Mouse (Mus musculus): ENCODE measurements around the gene Vmn1r152.
"Not testable (repeated sequence)": the region's sequence is repeated elsewhere in the genome, so short reads cannot be mapped to it uniquely, and the experiment has no call there.

The Vmn1r152 gene

GRCm38 (mm10) chr7:22522667-22523066 lies at the start of gene Vmn1r152:
Gene Vmn1r152, plus strand, starts transcription at chr7:22522967.
- DNase-seq = not testable (repeated sequence)

- DNase-seq = not testable (repeated sequence)
Measured at GRCm38 (mm10) chr7:22499578-22499977, 23.2 kb upstream of the Vmn1r152 start, which contains the start of gene Vmn1r151. Gene Vmn1r151, minus strand, starts transcription at chr7:22499678.

GRCm38 (mm10) chr7:22534787-22535186 lies 12.0 kb downstream of the Vmn1r152 start, which contains the start of gene Gm8677:
Gene Gm8677, minus strand, starts transcription at chr7:22534887.
- not testable (repeated sequence) for DNase-seq

- DNase-seq = not testable (repeated sequence)
Measured at GRCm38 (mm10) chr7:22565243-22565642, 42.5 kb downstream of the Vmn1r152 start, which contains the start of gene Gm4201. Gene Gm4201, minus strand, starts transcription at chr7:22565343.
